Mouse (Mus musculus): ENCODE data around the gene Naa40.

- no peak for TF ChIP-seq POLR2AphosphoS2 (IDR thresholded peaks at IDR 0.05; ENCODE audit: insufficient read length, low read depth)
- no peak for TF ChIP-seq USF1 (IDR thresholded peaks at IDR 0.05; ENCODE audit: low read depth)
- no peak for TF ChIP-seq POLR2A (IDR thresholded peaks at IDR 0.05; ENCODE audit: insufficient read length, low read depth)
- no peak for TF ChIP-seq MAX (IDR thresholded peaks at IDR 0.05; ENCODE audit: low read depth)
- no peak for TF ChIP-seq E2F4 (IDR thresholded peaks at IDR 0.05; ENCODE audit: insufficient read depth)
- TF ChIP-seq SRF (IDR thresholded peaks at IDR 0.05; ENCODE audit: control insufficient read depth, insufficient read length, low read depth) = no peak
Measured at GRCm38 (mm10) chr19:7189026-7189425, 52.0 kb downstream of the Naa40 start.
